Mouse (Mus musculus) activated CD4-positive, CD25-positive, alpha-beta regulatory T cell, adult 4 months (primary cell): ENCODE data around the gene Fancl. TPM values are rescaled to one million over a fixed set of nuclear protein-coding genes. Genes with fewer than 3 reads are reported as not detected.
A peak's percentile ranks its signal among the peaks of the same experiment; 100 is the strongest.
"Not testable (repeated sequence)": the region's sequence is repeated elsewhere in the genome, so short reads cannot be mapped to it uniquely, and the experiment has no call there.

Experiments
- ATAC-seq: one replicate; pipeline ENCODE4 v1.8.0; 2017
- polyA plus RNA-seq, 2 experiments: library from polyadenylated mRNA; unstranded; fragments of 100-300 nt; shearing (Covaris generic); gene quantifications; one replicate each; pipeline ENCODE4 v1.2.1; 2017

Fancl gene
- polyA plus RNA-seq: 10 to 100 TPM; 21.6 to 29.1 TPM

- no peak for ATAC-seq
Measured at GRCm38 (mm10) chr11:26385971-26386370, at the start of gene Fancl. TSS of gene Fancl (plus strand) at chr11:26386135.

GRCm38 (mm10) chr11:26336848-26337247, 49.1 kb upstream of the Fancl start:
- no peak for ATAC-seq

DNA sequence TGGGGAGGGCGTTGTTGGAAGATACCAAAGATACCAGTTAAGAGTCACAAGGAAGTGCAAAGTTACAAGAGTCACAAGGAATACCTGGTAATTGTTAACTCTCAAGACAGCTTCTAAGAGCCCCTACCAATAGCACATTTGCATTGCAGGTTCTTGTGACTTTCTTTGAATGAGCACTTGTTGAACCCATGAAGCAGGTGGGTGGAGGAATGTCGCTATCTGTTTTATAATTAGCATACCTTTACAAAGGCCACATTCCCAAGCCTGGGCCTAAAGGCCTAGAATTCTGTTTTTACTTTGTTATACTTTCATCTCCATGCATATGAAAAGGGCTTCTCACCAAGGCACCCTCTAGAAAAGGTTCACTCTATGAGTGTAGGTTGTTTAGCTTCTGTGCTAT, 15.8 kb upstream of the Fancl start:
- not testable (repeated sequence) for ATAC-seq

DNA sequence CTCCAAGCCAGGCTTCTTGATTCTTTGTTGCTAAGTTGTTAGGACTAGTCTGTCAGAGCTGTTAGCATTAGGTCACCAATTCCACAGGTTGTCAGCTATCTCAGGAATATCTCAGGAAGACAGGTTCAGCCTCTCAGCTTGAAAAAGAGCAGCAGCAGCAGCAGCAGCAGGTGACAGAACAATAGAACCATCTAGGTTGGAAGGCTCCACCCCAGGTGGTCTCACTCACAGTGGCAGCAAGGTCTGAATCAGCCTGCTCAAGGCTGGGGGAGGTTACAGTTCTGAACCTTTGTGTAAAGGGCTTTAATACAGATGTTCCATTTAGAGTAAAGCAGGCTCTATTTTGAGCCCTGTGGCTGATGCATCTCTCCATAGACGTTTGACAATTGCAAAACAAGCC, 14.0 kb upstream of the Fancl start:
- not testable (repeated sequence) for ATAC-seq

- ATAC-seq: no peak
Measured at GRCm38 (mm10) chr11:26374132-26374531, 11.8 kb upstream of the Fancl start.

- no peak for ATAC-seq
Measured at GRCm38 (mm10) chr11:26378074-26378473, 7.9 kb upstream of the Fancl start.

DNA sequence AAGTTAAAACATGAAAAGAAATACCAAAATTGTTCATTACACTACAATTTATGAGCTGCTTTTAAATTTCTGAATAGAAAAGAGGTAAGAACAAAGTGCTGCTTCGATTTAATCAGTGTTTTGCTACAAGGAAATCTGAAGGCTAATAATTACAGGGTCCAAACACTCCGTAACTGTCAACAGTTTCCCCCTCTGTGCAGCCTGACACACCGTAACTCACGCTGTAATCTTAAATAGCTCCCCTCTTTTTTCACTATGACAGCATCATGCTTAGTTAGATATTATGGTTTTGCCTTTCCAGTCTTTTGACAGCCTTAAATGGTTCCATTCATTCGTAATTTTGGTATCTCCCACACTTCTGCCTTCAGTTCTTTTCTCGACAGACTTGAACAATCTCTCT, 4.4 kb upstream of the Fancl start:
- no peak for ATAC-seq

- no peak for ATAC-seq
Measured at GRCm38 (mm10) chr11:26386678-26387077, 743 bp downstream of the Fancl start.

- ATAC-seq: peak; percentile 99
Measured at GRCm38 (mm10) chr11:26387087-26387611, 1.2 kb downstream of the Fancl start.

- ATAC-seq: no peak
Measured at GRCm38 (mm10) chr11:26395561-26395960, 9.6 kb downstream of the Fancl start.

GRCm38 (mm10) chr11:26412972-26413371, 27.0 kb downstream of the Fancl start:
- ATAC-seq: no peak

DNA sequence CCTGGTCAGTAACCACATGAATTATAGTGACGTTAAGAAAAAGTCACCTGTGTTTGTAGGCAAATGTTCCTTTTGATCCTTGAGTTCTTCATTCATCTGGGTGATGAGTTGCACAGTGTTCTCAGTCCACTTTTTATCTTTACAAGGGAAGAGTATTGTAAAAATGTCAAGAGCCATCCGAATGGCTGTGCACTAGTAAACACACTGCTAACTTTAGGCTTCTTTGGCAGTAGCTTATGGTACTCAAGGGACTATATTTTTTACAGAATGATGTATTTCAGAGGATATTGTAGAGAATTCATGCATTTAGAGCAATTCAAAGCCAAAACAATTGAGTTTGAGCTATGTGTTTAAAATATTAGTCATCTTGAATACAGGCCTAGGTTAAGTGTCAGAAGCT, 35.5 kb downstream of the Fancl start:
- no peak for ATAC-seq

- ATAC-seq: no peak
Measured at GRCm38 (mm10) chr11:26434229-26434628, 48.3 kb downstream of the Fancl start.

DNA sequence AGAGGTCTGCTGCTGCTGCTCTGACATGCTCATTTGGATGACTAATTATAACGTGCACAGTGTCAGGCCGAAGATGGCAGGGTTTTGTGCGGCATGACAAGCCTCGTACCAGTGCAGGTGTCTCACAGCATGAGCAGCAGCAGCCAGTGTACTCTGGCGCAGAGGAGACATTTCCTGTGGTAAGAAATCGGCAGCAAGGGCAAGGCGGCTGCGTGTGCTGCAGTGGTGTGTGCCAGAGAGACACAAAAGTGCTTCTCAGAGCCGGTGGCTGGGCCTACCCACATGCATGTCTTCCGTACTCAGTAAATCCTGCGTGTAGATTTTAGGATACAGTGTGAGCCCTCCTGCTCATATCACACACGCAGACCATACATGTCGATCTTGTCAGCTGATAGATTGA, 51.9 kb downstream of the Fancl start:
- ATAC-seq: no peak

GRCm38 (mm10) chr11:26441121-26441520, 55.2 kb downstream of the Fancl start:
- no peak for ATAC-seq

- ATAC-seq: no peak
Measured at GRCm38 (mm10) chr11:26444374-26444773, 58.4 kb downstream of the Fancl start.

GRCm38 (mm10) chr11:26449789-26450188, 63.9 kb downstream of the Fancl start:
- ATAC-seq: no peak

DNA sequence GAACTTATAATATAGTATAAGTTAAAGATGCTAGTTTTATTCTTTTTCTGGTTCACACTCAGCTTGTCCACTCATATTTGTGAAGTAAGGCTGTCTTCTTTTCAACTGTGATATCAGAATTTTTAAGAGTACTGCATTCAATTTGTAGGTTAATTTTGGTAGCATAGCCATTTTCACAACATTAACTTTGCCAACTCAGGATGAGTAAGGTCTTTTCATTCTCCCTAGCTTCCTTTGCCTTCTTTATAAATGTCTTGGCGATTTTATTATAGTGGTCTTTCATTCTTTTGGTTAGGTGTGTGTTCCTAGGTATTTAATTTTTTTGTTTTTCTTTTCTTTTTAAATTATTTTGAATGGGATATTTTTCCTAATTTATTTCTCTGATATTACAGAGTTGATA, 64.7 kb downstream of the Fancl start:
- no peak for ATAC-seq

- ATAC-seq: no peak
Measured at GRCm38 (mm10) chr11:26451228-26451627, 65.3 kb downstream of the Fancl start.

DNA sequence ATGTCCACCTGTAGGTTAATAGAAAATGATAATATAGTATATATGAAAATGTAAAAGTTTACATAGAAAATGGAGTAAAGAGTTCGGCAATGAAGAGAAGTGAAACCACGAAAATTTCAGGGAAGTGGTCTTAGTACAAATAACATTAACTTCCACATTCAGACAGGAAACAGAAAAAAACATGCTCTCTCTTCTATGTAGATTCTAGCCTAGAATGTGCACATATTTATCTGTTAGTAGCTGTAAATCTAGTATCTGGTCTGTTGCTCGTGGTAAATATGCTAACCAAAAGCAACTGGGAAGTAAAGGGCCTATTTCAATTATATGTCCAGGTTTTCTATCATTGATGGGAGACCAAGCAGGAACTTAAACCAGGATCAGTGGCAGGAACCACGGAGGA, 66.8 kb downstream of the Fancl start:
- ATAC-seq: no peak

DNA sequence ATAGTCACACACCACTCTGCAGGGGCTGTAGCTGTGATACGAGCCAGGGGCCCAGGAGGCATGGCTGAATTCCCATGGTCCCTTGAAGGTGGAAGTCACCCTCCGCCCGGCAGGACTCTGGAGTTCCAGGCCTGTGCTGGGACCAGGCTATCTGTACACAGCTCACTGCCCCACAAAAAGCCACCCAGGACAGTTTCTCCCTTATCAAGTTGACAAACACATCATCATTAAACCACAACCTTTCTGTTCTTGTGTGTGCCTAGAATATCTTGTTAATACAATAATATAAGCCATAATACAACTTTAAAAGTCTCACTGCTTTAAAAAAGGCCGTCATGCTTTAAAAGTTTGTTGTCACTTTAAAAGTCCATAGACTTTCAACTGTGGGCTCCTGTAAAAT, 68.1 kb downstream of the Fancl start:
- no peak for ATAC-seq

- no peak for ATAC-seq
Measured at GRCm38 (mm10) chr11:26477037-26477739, 91.3 kb downstream of the Fancl start.

DNA sequence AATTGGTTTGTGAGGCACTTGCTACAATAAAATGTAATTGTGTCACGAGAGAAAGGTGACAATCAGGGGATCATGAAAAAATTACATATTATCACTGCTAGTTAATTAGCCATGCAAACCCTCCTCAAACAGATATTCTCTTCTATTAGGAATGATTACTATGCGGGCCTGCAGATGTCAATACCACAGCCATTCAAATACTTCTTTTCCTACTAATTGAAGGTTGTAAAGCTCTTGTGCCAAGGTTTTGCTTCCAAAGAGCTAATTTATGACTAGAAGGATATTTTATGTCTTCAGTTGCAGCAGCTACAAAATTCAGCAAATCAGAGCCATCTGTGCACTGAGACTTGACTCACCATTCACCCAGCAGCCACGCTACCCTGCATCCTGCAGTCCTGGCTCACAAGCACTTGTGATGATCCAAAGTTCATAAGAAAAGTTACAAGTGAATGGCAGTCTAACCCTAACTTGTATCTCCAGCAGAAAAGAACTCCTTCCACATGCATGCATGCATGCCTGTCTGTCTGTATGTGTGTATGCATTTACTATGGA, 95.8 kb downstream of the Fancl start:
- no peak for ATAC-seq

- no peak for ATAC-seq
Measured at GRCm38 (mm10) chr11:26489761-26490466, 104.0 kb downstream of the Fancl start.
